Mouse (Mus musculus) induced T-regulatory cell, adult 2 months (primary cell): Measurements from ENCODE around the gene Plaur.

Source experiments
- DNase-seq: peaks from one replicate; pipeline ENCODE4 v3.0.0-alpha.2; 2012; ENCODE audit warnings: low read depth

Plaur gene

GRCm38 (mm10) chr7:24445266-24445926 lies 16.9 kb upstream of the Plaur start:
- peak; percentile 33 for DNase-seq

- peak; percentile 49 for DNase-seq
These were observed 15.5 kb upstream of the Plaur start for GRCm38 (mm10) chr7:24446697-24447340.

- peak; percentile 29 for DNase-seq
These were observed 13.3 kb upstream of the Plaur start for GRCm38 (mm10) chr7:24448782-24449517.

GRCm38 (mm10) chr7:24450585-24451017 lies 11.7 kb upstream of the Plaur start:
- DNase-seq: peak; percentile 71

GRCm38 (mm10) chr7:24451855-24452311 lies 10.4 kb upstream of the Plaur start, which contains the start of gene Irgc1:
Gene Irgc1, minus strand, starts transcription at chr7:24452297.
- DNase-seq: peak; percentile 72

GRCm38 (mm10) chr7:24454199-24454598 lies 8.1 kb upstream of the Plaur start:
- DNase-seq: no peak

GRCm38 (mm10) chr7:24455726-24456125 lies 6.6 kb upstream of the Plaur start:
- DNase-seq: no peak

GRCm38 (mm10) chr7:24457726-24458370 lies 4.4 kb upstream of the Plaur start:
- DNase-seq: peak; percentile 91

- DNase-seq: no peak
These were observed 2.8 kb upstream of the Plaur start for GRCm38 (mm10) chr7:24459440-24459839.

- DNase-seq: no peak
These were observed 2.4 kb upstream of the Plaur start for GRCm38 (mm10) chr7:24459843-24460242.

GRCm38 (mm10) chr7:24461376-24462051 lies 770 bp upstream of the Plaur start:
- peak; percentile 51 for DNase-seq

GRCm38 (mm10) chr7:24466835-24467234 lies 4.6 kb downstream of the Plaur start:
- no peak for DNase-seq

- no peak for DNase-seq
These were observed 5.6 kb downstream of the Plaur start for GRCm38 (mm10) chr7:24467886-24468285.

- DNase-seq: peak; percentile 67
These were observed 6.8 kb downstream of the Plaur start for GRCm38 (mm10) chr7:24469126-24469525.

- DNase-seq: no peak
These were observed 8.1 kb downstream of the Plaur start for GRCm38 (mm10) chr7:24470356-24470755.

GRCm38 (mm10) chr7:24472442-24472841 lies 10.2 kb downstream of the Plaur start:
- DNase-seq: peak; percentile 24

- DNase-seq: peak; percentile 76
These were observed 10.7 kb downstream of the Plaur start for GRCm38 (mm10) chr7:24472937-24473336.

GRCm38 (mm10) chr7:24473913-24474529 lies 11.7 kb downstream of the Plaur start:
- peak; percentile 79 for DNase-seq

- no peak for DNase-seq
These were observed 12.7 kb downstream of the Plaur start for GRCm38 (mm10) chr7:24474811-24475506.

GRCm38 (mm10) chr7:24476338-24476737 lies 14.1 kb downstream of the Plaur start:
- no peak for DNase-seq

- DNase-seq: no peak
These were observed 14.6 kb downstream of the Plaur start for GRCm38 (mm10) chr7:24476856-24477255.
